Mouse (Mus musculus) CH12.LX (cell line): Measurements from ENCODE around the gene Max. TPM values are rescaled to one million over a fixed set of nuclear protein-coding genes. Genes with fewer than 3 reads are reported as not detected.

Experiments used
- DNase-seq: peaks from one replicate; pipeline ENCODE4 v3.0.0-alpha.2; 2013; ENCODE audit errors: extremely low read depth
- H3K27ac ChIP-seq: 2 replicates; pipeline ENCODE4 v1.5.1; 2012; ENCODE audit warnings: low read depth, mild to moderate bottlenecking, control low read depth, moderate library complexity; ENCODE audit not compliant: insufficient read depth
- H3K27me3 ChIP-seq: replicated peaks from 2 replicates; pipeline ENCODE3; 2012; ENCODE audit warnings: inconsistent platforms
- H3K36me3 ChIP-seq, 2 experiments: replicated peaks in 1 of 2; 2 replicates each; pipeline versions ENCODE3 to v1.6.1; 2012; ENCODE audit warnings: inconsistent platforms in 1 of 2, low read length in 1 of 2, mild to moderate bottlenecking in 1 of 2, mixed read lengths in 1 of 2, moderate library complexity in 1 of 2; ENCODE audit not compliant: control insufficient read depth in 1 of 2, insufficient read depth in 1 of 2
- H3K4me1 ChIP-seq, 2 experiments: 2 replicates each; pipeline ENCODE4 v1.6.1; 2012; ENCODE audit warnings: inconsistent platforms in 1 of 2, moderate library complexity in 1 of 2; ENCODE audit not compliant: insufficient read depth in 2 of 2, control insufficient read depth in 1 of 2
- H3K4me2 ChIP-seq: 2 replicates; pipeline ENCODE4 v1.6.1; 2012; ENCODE audit warnings: low read depth, mild to moderate bottlenecking, control low read depth; ENCODE audit not compliant: poor library complexity, insufficient read depth, severe bottlenecking
- H3K4me3 ChIP-seq, 3 experiments: fragments of 150-350 bp in 1 of 3; sonication (generic) in 1 of 3; replicated peaks in 1 of 3; 2 replicates each; pipeline versions ENCODE3 to v1.5.1; 2011 to 2012; ENCODE audit warnings: low read depth in 2 of 3, low read length in 2 of 3, mild to moderate bottlenecking in 2 of 3, moderate library complexity in 2 of 3, control low read depth in 1 of 3, improper control_type of control experiment in 1 of 3, inconsistent platforms in 1 of 3, mixed read lengths in 1 of 3; ENCODE audit not compliant: poor library complexity in 1 of 3
- H3K79me2 ChIP-seq: replicated peaks from 2 replicates; pipeline ENCODE4 v1.6.1; 2012; ENCODE audit warnings: mild to moderate bottlenecking, moderate library complexity; ENCODE audit not compliant: control insufficient read depth, poor library complexity, insufficient read depth, severe bottlenecking; ENCODE audit errors: extremely low read depth
- H3K9ac ChIP-seq: 2 replicates; pipeline ENCODE4 v1.6.1; 2012; ENCODE audit warnings: low read depth, mild to moderate bottlenecking, control low read depth, moderate library complexity; ENCODE audit not compliant: insufficient read depth
- H3K9me3 ChIP-seq: replicated peaks from 2 replicates; pipeline ENCODE3; 2012; ENCODE audit warnings: low read length, inconsistent platforms, mixed read lengths
- CHD1 ChIP-seq: IDR thresholded peaks from 2 replicates; pipeline ENCODE4 v1.6.1; 2012; ENCODE audit warnings: low read depth, low read length, improper control_type of control experiment, inconsistent platforms
- E2F4 ChIP-seq: IDR thresholded peaks from 2 replicates; pipeline ENCODE4 v1.6.1; 2011; ENCODE audit warnings: low read depth, low read length, improper control_type of control experiment; ENCODE audit not compliant: insufficient replicate concordance
- ETS1 ChIP-seq: conservative IDR thresholded peaks from 2 replicates; pipeline ENCODE4 v1.6.1; 2012; ENCODE audit warnings: low read depth, mild to moderate bottlenecking, inconsistent platforms, low read length, improper control_type of control experiment, moderate library complexity
- HCFC1 ChIP-seq: IDR thresholded peaks from 2 replicates; pipeline ENCODE4 v1.6.1; 2012; ENCODE audit warnings: low read depth, mild to moderate bottlenecking, inconsistent platforms, low read length, improper control_type of control experiment
- IRF4 ChIP-seq: IDR thresholded peaks from 2 replicates; pipeline ENCODE4 v1.6.1; 2014; ENCODE audit warnings: low read depth, mild to moderate bottlenecking, inconsistent platforms, low read length, improper control_type of control experiment
- JUN ChIP-seq: IDR thresholded peaks from 2 replicates; pipeline ENCODE4 v1.6.1; 2011; ENCODE audit warnings: low read depth, mild to moderate bottlenecking, low read length, improper control_type of control experiment, moderate library complexity; ENCODE audit not compliant: insufficient read depth
- JUND ChIP-seq: conservative IDR thresholded peaks from 2 replicates; pipeline ENCODE4 v1.6.1; 2011; ENCODE audit warnings: low read depth, low read length, improper control_type of control experiment
- KAT2A ChIP-seq: IDR thresholded peaks from 2 replicates; pipeline ENCODE4 v1.6.1; 2012; ENCODE audit warnings: low read length, improper control_type of control experiment, inconsistent platforms; ENCODE audit not compliant: insufficient replicate concordance
- MAFK ChIP-seq: IDR thresholded peaks from 2 replicates; pipeline ENCODE4 v1.6.1; 2011; ENCODE audit warnings: low read length, improper control_type of control experiment; ENCODE audit not compliant: insufficient replicate concordance
- MAZ ChIP-seq: IDR thresholded peaks from 2 replicates; pipeline ENCODE4 v1.6.1; 2012; ENCODE audit warnings: low read depth, mild to moderate bottlenecking, inconsistent platforms, low read length, improper control_type of control experiment, moderate library complexity
- MEF2A ChIP-seq: IDR thresholded peaks from 2 replicates; pipeline ENCODE4 v1.6.1; 2014; ENCODE audit warnings: low read depth, mild to moderate bottlenecking, inconsistent platforms, low read length, improper control_type of control experiment, borderline replicate concordance
- NELFE ChIP-seq: IDR thresholded peaks from 2 replicates; pipeline ENCODE4 v1.6.1; 2011; ENCODE audit warnings: low read depth, low read length, improper control_type of control experiment
- NRF1 ChIP-seq: IDR thresholded peaks from 2 replicates; pipeline ENCODE4 v1.6.1; 2014; ENCODE audit warnings: low read depth, mild to moderate bottlenecking, inconsistent platforms, low read length, improper control_type of control experiment, moderate library complexity
- PAX5 ChIP-seq: IDR thresholded peaks from 2 replicates; pipeline ENCODE4 v1.6.1; 2012; ENCODE audit warnings: low read length, inconsistent platforms, mixed read lengths
- RCOR1 ChIP-seq: conservative IDR thresholded peaks from 2 replicates; pipeline ENCODE4 v1.6.1; 2012; ENCODE audit warnings: low read depth, mild to moderate bottlenecking, inconsistent platforms, low read length, improper control_type of control experiment
- TBP ChIP-seq: conservative IDR thresholded peaks from 2 replicates; pipeline ENCODE4 v1.6.1; 2011; ENCODE audit warnings: low read depth, low read length, improper control_type of control experiment
- USF2 ChIP-seq: conservative IDR thresholded peaks from 2 replicates; pipeline ENCODE4 v1.6.1; 2011; ENCODE audit warnings: low read depth, low read length, improper control_type of control experiment
- ZC3H11A ChIP-seq: IDR thresholded peaks from 2 replicates; pipeline ENCODE4 v1.6.1; 2012; ENCODE audit warnings: low read depth, mild to moderate bottlenecking, inconsistent platforms, low read length, improper control_type of control experiment
- ZKSCAN1 ChIP-seq: IDR thresholded peaks from 2 replicates; pipeline ENCODE4 v1.6.1; 2012; ENCODE audit warnings: low read depth, inconsistent platforms, low read length, improper control_type of control experiment, borderline replicate concordance
- ZMIZ1 ChIP-seq: IDR thresholded peaks from 2 replicates; pipeline ENCODE4 v1.6.1; 2012; ENCODE audit warnings: low read depth, mild to moderate bottlenecking, inconsistent platforms, low read length, improper control_type of control experiment
- dilution Hi-C: fragments of 300-500 bp; cut with MboI; formaldehyde crosslinking; loops from 2 replicates; pipeline ENCODE4 v1.14.3; 2020; ENCODE audit warnings: low sequenced_read_pairs; ENCODE audit not compliant: extremely low pct_unique_long_range_greater_than_20kb, extremely low pct_ligation_motif_present
- in situ Hi-C: fragments of 300-500 bp; cut with MboI; formaldehyde crosslinking; loops from 3 replicates; pipeline ENCODE4 v1.14.3; 2019; ENCODE audit warnings: low sequenced_read_pairs, low pct_ligation_motif_present, low pct_unique_long_range_greater_than_20kb, mixed read lengths
- polyA plus RNA-seq: library from polyadenylated mRNA; unstranded; fragments of >175 nt; gene quantifications from 2 replicates; pipeline ENCODE4 v1.2.1, GENCODE M21; 2012; ENCODE audit warnings: low read depth; ENCODE audit not compliant: insufficient read length
- total RNA-seq, 2 experiments: library from RNA; depleted of rRNA; stranded (reverse); fragments of 300-350 nt in 1 of 2; fragments of >200 nt in 1 of 2; gene quantifications; 2 replicates each; pipeline ENCODE4 v1.2.3; 2012 to 2014

Max gene
- total and polyA plus RNA-seq, 3 experiments = 23.9 to 128 (median 69.6) TPM

GRCm38 (mm10) chr12:76971642-76972221, 9.7 kb upstream of the Max start:
- H3K27ac ChIP-seq = no peak overlapping the region
- H3K4me2 ChIP-seq = no peak overlapping the region
- no peak overlapping the region for H3K9ac ChIP-seq
- in situ Hi-C loops (no loop called here), dilution Hi-C loops (no loop called here)
- DNase-seq = no peak
- no peaks in the 10 kb centered on the region for H3K4me1 ChIP-seq
- H3K4me3 ChIP-seq = no peak overlapping the region
- H3K79me2 ChIP-seq = no peaks in the 10 kb centered on the region
- TF ChIP-seq ETS1 (no peak), PAX5 (no peak), CHD1 (no peak), JUN (no peak), MAFK (no peak), MAZ (no peak), MEF2A (no peak), RCOR1 (no peak), NRF1 (no peak), IRF4 (no peak), ZKSCAN1 (no peak), E2F4 (no peak), TBP (no peak), JUND (no peak), USF2 (no peak), NELFE (no peak)
- H3K36me3 ChIP-seq = no peaks in the 10 kb centered on the region
- no peaks in the 10 kb centered on the region for H3K27me3 ChIP-seq
- peaks cover 3% of the 10 kb centered on the region for H3K9me3 ChIP-seq

- H3K4me3 ChIP-seq = no peak overlapping the region
- peaks cover 10% of the 10 kb centered on the region for H3K79me2 ChIP-seq
- no peaks in the 10 kb centered on the region for H3K27me3 ChIP-seq
- dilution Hi-C loops = no loop called here
- DNase-seq = no peak
- no peak overlapping the region for H3K27ac ChIP-seq
- in situ Hi-C loops = no loop called here
- no peak overlapping the region for H3K4me2 ChIP-seq
- no peak overlapping the region for H3K9ac ChIP-seq
- no peaks in the 10 kb centered on the region for H3K9me3 ChIP-seq
- no peaks in the 10 kb centered on the region for H3K36me3 ChIP-seq
- TF ChIP-seq ZMIZ1 (no peak), ZC3H11A (no peak), KAT2A (no peak), HCFC1 (no peak), NRF1 (no peak)
- H3K4me1 ChIP-seq = peaks cover 0 to 3% of the 10 kb centered on the region in 2 experiments; a peak in 2 of 4 replicates
Measured at GRCm38 (mm10) chr12:76965876-76966275, 3.9 kb upstream of the Max start.
